Mouse (Mus musculus): ENCODE results near the gene Cmip. TPM values are rescaled to one million over a fixed set of nuclear protein-coding genes. Genes with fewer than 3 reads are reported as not detected.

Gene Cmip
- polyA plus RNA-seq, 1 experiment from 2014 or later = 131 TPM

DNA sequence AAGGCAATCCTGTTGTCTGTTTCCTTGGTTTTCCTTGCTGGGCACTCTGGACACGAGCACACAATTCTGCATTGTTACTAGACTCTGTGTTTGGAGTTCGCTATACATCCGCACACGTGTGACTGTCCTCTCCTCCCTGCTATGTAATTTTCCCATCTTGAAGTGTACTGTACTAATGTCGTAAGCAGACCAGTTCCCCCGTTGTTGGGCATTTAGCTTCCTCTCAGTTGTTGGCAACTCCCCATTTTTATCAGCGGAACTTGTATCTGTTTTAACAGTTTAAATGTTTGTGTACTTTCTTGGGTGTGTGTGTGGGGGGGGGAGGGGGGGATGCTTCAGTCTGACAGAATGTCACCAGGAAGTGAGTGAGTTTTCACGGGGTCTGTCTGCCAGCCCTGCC is 5.8 kb downstream of the Cmip start:
- Histone ChIP-seq H3K4me3 (replicated peaks; ENCODE audit: low read length) (no peak overlapping the region), H3K4me2 (replicated peaks) (no peak overlapping the region; the same call in 1 of the 2 replicates), H3K9ac (no peak overlapping the region), H3K27me3 (ENCODE audit: control insufficient read depth, insufficient read depth, low read length) (no peaks in the 10 kb centered on the region), H3K9me3 (ENCODE audit: control insufficient read depth, low read length) (no peaks in the 10 kb centered on the region), H3K36me3 (replicated peaks; ENCODE audit: control insufficient read depth, insufficient read depth) (no peaks in the 10 kb centered on the region), H3K27ac (no peak overlapping the region), H3K4me1 (replicated peaks; ENCODE audit: control insufficient read depth, insufficient read depth, low read length) (peaks cover 48% of the 10 kb centered on the region)
- 69% methylated on average over 8 of the region's 8 CpGs for WGBS
- ATAC-seq (ENCODE audit: low FRiP score) (no peak), DNase-seq (ENCODE audit: low spot score) (no peak)

DNA sequence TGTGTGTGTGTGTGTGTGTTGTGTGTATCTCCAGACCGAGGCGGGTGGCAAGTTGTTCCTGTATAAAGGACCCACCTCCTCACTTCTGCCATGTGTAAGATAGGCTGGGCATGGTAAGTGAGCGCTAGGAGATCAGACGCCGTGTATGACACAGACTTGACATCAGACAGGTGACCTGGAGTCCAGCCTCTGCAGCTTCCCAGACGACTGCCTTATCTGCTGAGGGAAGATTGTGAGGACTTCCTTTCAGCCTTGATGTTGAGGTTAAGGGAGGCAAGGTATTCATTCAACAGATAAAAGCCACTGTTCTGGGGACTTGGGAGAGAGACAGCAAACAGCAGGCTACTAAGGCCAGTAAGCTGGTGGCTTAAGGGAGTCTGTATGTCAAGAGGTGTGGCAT is 6.6 kb downstream of the Cmip start:
- ATAC-seq (ENCODE audit: low FRiP score) (no peak), DNase-seq (ENCODE audit: low spot score) (no peak)
- Histone ChIP-seq H3K36me3 (replicated peaks; ENCODE audit: control insufficient read depth, insufficient read depth) (no peaks in the 10 kb centered on the region), H3K4me2 (replicated peaks) (no peak overlapping the region), H3K27ac (no peak overlapping the region), H3K4me3 (replicated peaks; ENCODE audit: low read length) (no peak overlapping the region), H3K9ac (no peak overlapping the region), H3K4me1 (replicated peaks; ENCODE audit: control insufficient read depth, insufficient read depth, low read length) (peaks cover 48% of the 10 kb centered on the region), H3K9me3 (ENCODE audit: control insufficient read depth, low read length) (no peaks in the 10 kb centered on the region), H3K27me3 (ENCODE audit: control insufficient read depth, insufficient read depth, low read length) (no peaks in the 10 kb centered on the region)
- WGBS = 62% methylated on average over 6 of the region's 6 CpGs

DNA sequence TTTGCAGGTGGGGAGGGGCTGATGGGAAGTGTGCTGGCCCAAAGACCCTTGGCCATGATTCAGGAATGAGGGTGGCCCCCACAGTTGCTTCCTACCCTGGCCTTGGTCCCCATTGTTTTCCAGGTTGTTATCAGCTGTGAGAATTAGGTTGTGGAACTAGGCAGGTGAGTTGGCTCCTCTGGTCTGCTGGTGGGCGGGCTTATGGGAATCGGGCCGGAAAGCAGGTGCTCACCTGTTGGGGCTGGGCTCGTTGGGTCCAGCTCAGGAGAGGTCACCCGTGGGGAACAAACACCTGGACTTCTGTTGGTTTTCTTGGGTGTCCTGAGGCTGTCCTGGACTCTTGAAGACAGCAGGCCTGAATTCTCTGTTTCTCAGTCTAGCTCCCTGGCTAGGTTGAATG is 8.2 kb downstream of the Cmip start:
- 88% methylated on average over 5 of the region's 5 CpGs for WGBS
- no peak for ATAC-seq (ENCODE audit: low FRiP score)
- no peaks in the 10 kb centered on the region for H3K9me3 ChIP-seq (ENCODE audit: control insufficient read depth, low read length)
- no peak for DNase-seq (ENCODE audit: low spot score)
- H3K9ac ChIP-seq = no peak overlapping the region
- no peaks in the 10 kb centered on the region for H3K36me3 ChIP-seq (replicated peaks; ENCODE audit: control insufficient read depth, insufficient read depth)
- H3K4me1 ChIP-seq (replicated peaks; ENCODE audit: control insufficient read depth, insufficient read depth, low read length) = peaks cover 35% of the 10 kb centered on the region
- no peaks in the 10 kb centered on the region for H3K27me3 ChIP-seq (ENCODE audit: control insufficient read depth, insufficient read depth, low read length)
- no peak overlapping the region for H3K4me2 ChIP-seq (replicated peaks)
- no peak overlapping the region for H3K27ac ChIP-seq
- H3K4me3 ChIP-seq (replicated peaks; ENCODE audit: low read length) = no peak overlapping the region

DNA sequence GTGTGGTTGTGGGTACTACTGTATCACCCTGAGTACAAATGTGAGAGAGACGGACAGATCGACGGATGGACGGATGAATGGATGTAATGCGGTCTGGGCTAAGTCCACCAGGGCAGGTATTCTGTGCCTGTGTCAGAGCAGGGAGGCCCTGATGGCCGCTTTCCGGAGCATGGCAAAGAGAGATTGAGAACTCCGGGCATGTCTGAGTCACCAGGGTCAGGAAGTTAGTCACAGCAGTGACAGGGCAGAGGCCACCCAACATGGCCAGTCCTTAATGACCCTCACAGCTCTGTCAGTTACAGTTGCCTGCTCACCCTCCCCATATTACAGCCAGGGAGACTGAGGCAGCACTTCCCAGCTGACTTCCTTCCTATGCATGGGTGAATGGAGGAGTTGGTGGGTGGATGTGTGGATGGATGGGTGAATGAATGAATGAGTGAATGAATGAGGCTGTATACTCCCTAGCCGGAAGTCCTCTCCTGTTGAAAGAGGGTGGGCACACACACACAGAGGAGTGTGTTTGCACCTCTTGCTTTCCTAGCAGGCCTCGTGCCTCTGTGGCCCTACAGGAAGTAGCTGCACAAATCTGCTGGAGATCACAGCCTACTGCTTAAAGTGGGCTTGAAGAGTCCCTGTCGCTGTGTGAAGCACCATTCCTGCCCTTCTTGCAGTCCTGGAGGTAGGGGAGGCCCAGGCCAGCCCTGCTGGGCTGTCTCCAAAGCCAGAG is 10.7 kb downstream of the Cmip start:
- no peak for ATAC-seq (ENCODE audit: low FRiP score)
- no peak overlapping the region for H3K4me3 ChIP-seq (replicated peaks; ENCODE audit: low read length)
- no peak for DNase-seq (ENCODE audit: low spot score)
- H3K4me1 ChIP-seq (replicated peaks; ENCODE audit: control insufficient read depth, insufficient read depth, low read length) = peaks cover 11% of the 10 kb centered on the region
- no peaks in the 10 kb centered on the region for H3K27me3 ChIP-seq (ENCODE audit: control insufficient read depth, insufficient read depth, low read length)
- no peak overlapping the region for H3K4me2 ChIP-seq (replicated peaks)
- WGBS = 89% methylated on average over 11 of the region's 11 CpGs
- no peak overlapping the region for H3K27ac ChIP-seq
- H3K36me3 ChIP-seq (replicated peaks; ENCODE audit: control insufficient read depth, insufficient read depth) = no peaks in the 10 kb centered on the region
- H3K9ac ChIP-seq = no peak overlapping the region
- H3K9me3 ChIP-seq (ENCODE audit: control insufficient read depth, low read length) = no peaks in the 10 kb centered on the region

DNA sequence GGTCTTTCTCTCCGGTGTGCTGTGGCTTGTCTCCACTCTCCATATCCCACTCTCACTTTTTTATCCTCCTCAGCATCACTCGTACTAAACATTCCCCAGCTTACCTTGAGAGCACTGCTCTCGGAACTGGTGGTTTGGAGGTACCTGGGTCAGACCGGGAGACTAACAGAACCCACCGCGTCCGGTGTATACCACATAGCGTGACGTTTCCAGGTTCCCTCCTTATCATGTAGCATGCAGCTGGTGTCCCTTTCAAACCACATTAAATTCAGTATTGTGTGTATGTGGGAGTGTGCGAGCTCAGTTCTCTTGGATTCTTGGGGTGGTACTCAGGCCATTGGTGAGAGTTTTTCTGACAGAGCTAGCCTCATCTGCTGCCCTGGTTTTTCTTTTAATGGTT is 21.4 kb downstream of the Cmip start:
- Histone ChIP-seq H3K4me3 (replicated peaks; ENCODE audit: low read length) (no peak overlapping the region), H3K4me2 (replicated peaks) (peak overlapping the region; percentile 33), H3K4me1 (replicated peaks; ENCODE audit: control insufficient read depth, insufficient read depth, low read length) (peaks cover 41% of the 10 kb centered on the region), H3K36me3 (replicated peaks; ENCODE audit: control insufficient read depth, insufficient read depth) (no peaks in the 10 kb centered on the region), H3K9me3 (ENCODE audit: control insufficient read depth, low read length) (no peaks in the 10 kb centered on the region), H3K27ac (peak overlapping the region; percentile 73), H3K27me3 (ENCODE audit: control insufficient read depth, insufficient read depth, low read length) (no peaks in the 10 kb centered on the region), H3K9ac (peak overlapping the region; percentile 34)
- DNase-seq (ENCODE audit: low spot score) = no peak
- 77% methylated on average over 10 of the region's 10 CpGs for WGBS
- ATAC-seq (ENCODE audit: low FRiP score) = no peak

DNA sequence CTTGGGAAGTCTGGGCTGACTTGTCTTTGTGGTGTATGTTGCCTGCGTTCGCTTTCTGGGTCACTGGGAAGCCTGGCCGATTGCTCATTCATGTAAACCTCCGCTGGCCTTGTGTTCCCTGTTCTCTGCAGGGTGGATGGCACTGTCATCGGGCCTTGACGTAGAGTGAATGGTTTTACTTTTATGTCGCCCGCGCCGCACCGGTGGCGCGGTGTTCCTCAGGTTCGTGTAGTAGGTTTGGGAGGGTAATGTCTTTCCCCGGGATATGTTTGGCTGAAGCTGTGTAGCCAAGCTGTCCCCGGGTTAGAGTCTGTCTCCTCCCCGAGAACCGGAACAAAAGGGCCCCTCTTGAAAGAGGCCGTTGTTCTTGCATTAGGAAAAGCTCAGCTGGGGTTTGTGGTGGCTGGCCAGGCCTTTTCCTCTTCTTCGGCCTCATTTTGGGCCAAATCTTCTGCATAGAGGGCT is 21.8 kb downstream of the Cmip start:
- Histone ChIP-seq H3K36me3 (replicated peaks; ENCODE audit: control insufficient read depth, insufficient read depth) (no peaks in the 10 kb centered on the region), H3K4me3 (replicated peaks; ENCODE audit: low read length) (no peak overlapping the region), H3K27ac (peak overlapping the region; percentile 73), H3K9me3 (ENCODE audit: control insufficient read depth, low read length) (no peaks in the 10 kb centered on the region), H3K27me3 (ENCODE audit: control insufficient read depth, insufficient read depth, low read length) (no peaks in the 10 kb centered on the region), H3K4me2 (replicated peaks) (peak overlapping the region; percentile 33), H3K4me1 (replicated peaks; ENCODE audit: control insufficient read depth, insufficient read depth, low read length) (peaks cover 41% of the 10 kb centered on the region), H3K9ac (peak overlapping the region; percentile 34)
- no peak for DNase-seq (ENCODE audit: low spot score)
- WGBS = 21% methylated on average over 20 of the region's 20 CpGs
- peak; percentile 43; the same call in 1 of the 2 replicates for ATAC-seq (ENCODE audit: low FRiP score)

DNA sequence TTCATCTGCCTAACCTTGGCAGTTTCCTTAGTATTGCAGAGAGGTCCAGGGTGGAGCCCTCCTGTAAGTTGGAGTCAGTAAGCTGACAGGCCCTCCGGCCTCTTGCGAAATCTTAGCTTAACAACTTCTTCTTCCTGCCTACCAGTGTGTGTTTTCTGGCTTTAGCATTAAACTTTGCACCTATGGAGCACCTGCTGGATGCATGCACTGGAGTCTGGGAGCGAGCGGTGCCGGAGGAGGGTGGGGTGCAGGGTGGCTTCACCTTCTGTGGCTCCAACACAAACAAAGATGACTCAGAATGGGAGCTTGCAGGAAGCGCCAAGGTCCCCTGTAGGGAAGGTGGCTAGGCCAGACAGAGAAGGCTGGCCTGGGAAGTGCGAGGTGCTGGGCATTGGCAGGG is 23.6 kb downstream of the Cmip start:
- no peaks in the 10 kb centered on the region for H3K9me3 ChIP-seq (ENCODE audit: control insufficient read depth, low read length)
- no peak for DNase-seq (ENCODE audit: low spot score)
- WGBS = 92% methylated on average over 7 of the region's 7 CpGs
- no peak overlapping the region for H3K4me2 ChIP-seq (replicated peaks)
- no peak for ATAC-seq (ENCODE audit: low FRiP score)
- no peak overlapping the region for H3K4me3 ChIP-seq (replicated peaks; ENCODE audit: low read length)
- no peaks in the 10 kb centered on the region for H3K36me3 ChIP-seq (replicated peaks; ENCODE audit: control insufficient read depth, insufficient read depth)
- no peak overlapping the region for H3K9ac ChIP-seq
- no peak overlapping the region for H3K27ac ChIP-seq
- H3K4me1 ChIP-seq (replicated peaks; ENCODE audit: control insufficient read depth, insufficient read depth, low read length) = peaks cover 41% of the 10 kb centered on the region
- no peaks in the 10 kb centered on the region for H3K27me3 ChIP-seq (ENCODE audit: control insufficient read depth, insufficient read depth, low read length)

DNA sequence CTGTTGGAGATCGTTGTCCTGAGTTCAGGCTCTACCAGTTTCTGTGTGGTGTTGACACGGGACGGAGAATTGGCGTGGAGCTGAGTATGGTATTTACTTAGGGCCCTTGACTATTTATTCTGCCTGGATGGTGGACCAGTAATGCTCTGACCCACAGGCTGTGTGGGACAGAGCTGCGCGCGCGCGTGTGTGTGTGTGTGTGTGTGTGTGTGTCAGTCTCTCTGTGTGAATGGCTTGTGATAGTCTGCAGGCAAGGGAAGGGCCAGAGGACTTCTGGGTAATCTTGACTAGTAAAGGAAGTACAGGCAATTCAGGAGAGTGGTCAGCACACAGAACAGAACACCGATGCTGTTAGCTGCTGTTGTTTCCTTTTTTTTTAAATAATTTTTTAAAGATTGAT is 24.8 kb downstream of the Cmip start:
- Histone ChIP-seq H3K36me3 (replicated peaks; ENCODE audit: control insufficient read depth, insufficient read depth) (peaks cover 7% of the 10 kb centered on the region; the same call in 1 of the 2 replicates), H3K4me2 (replicated peaks) (no peak overlapping the region), H3K9ac (no peak overlapping the region), H3K27me3 (ENCODE audit: control insufficient read depth, insufficient read depth, low read length) (no peaks in the 10 kb centered on the region), H3K27ac (no peak overlapping the region), H3K4me3 (replicated peaks; ENCODE audit: low read length) (no peak overlapping the region), H3K4me1 (replicated peaks; ENCODE audit: control insufficient read depth, insufficient read depth, low read length) (peaks cover 41% of the 10 kb centered on the region), H3K9me3 (ENCODE audit: control insufficient read depth, low read length) (no peaks in the 10 kb centered on the region)
- no peak for DNase-seq (ENCODE audit: low spot score)
- no peak for ATAC-seq (ENCODE audit: low FRiP score)
- 90% methylated on average over 10 of the region's 10 CpGs for WGBS

DNA sequence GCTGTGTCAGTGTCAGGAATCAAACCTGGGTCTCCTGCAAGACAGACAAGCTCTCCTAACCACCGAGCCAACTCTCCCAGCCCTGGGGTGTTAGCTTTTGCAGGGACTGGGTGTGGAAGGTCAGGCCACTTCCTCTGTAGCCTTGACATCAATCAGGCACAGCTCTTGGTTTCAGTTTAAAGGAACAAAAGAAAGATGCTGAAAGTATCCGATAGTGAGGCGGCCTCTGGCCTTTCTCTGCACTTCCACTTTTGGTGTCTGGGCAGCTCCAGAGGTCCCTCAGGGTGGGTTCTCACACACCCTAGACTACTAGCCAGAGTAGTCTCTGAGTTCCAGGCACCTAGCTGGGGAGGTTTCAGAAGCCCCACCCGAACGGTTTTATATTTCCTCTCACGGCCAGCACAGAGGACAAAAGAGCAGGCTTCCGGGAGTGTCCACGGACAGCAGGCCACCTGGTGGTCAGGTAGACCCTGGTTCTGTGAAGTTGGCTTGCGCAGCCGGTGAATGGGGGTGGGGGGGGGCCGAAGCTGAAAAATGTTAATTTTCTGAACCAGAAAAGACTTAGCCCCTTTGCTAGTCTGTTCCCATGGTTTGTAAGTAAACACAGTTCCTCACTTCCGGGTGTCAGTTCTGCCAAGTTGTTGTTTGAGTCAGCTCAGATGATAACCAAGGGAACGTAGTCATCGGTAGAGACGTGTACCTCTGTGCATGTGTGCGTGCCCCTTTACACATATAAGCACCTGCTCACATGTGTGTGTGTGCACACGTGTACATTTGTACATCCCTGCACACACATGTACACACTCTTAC is 25.5 kb downstream of the Cmip start:
- no peaks in the 10 kb centered on the region for H3K27me3 ChIP-seq (ENCODE audit: control insufficient read depth, insufficient read depth, low read length)
- no peaks in the 10 kb centered on the region for H3K9me3 ChIP-seq (ENCODE audit: control insufficient read depth, low read length)
- ATAC-seq (ENCODE audit: low FRiP score) (no peak), DNase-seq (ENCODE audit: low spot score) (no peak)
- no peak overlapping the region for H3K9ac ChIP-seq
- H3K4me3 ChIP-seq (replicated peaks; ENCODE audit: low read length) = no peak overlapping the region
- H3K27ac ChIP-seq = no peak overlapping the region
- 65% methylated on average over 17 of the region's 17 CpGs for WGBS
- H3K4me1 ChIP-seq (replicated peaks; ENCODE audit: control insufficient read depth, insufficient read depth, low read length) = peaks cover 41% of the 10 kb centered on the region
- H3K4me2 ChIP-seq (replicated peaks) = no peak overlapping the region
- peaks cover 7% of the 10 kb centered on the region; the same call in 1 of the 2 replicates for H3K36me3 ChIP-seq (replicated peaks; ENCODE audit: control insufficient read depth, insufficient read depth)
